Mouse (Mus musculus) ES-CJ7 (cell line): ENCODE data around the gene Hoxa5.
A peak's percentile ranks its signal among the peaks of the same experiment; 100 is the strongest.

Experiments
- DNase-seq: peaks from one replicate; pipeline ENCODE4 v3.0.0; 2011; ENCODE audit warnings: low read depth, low spot score

Hoxa5 gene

GRCm38 (mm10) chr6:52204050-52204752 is at the start of gene Hoxa5:
Gene Hoxa5, minus strand, starts transcription at chr6:52204587.
- DNase-seq: peak; percentile 96

- no peak for DNase-seq
Observed at GRCm38 (mm10) chr6:52253511-52254500, 49.4 kb upstream of the Hoxa5 start.

- DNase-seq: peak; percentile 64
Observed at GRCm38 (mm10) chr6:52252775-52253376, 48.5 kb upstream of the Hoxa5 start.

- DNase-seq: peak; percentile 41
Observed at GRCm38 (mm10) chr6:52252016-52252774, 47.8 kb upstream of the Hoxa5 start.

- peak; percentile 4 for DNase-seq
Observed at GRCm38 (mm10) chr6:52251177-52251879, 46.9 kb upstream of the Hoxa5 start.

GRCm38 (mm10) chr6:52249826-52250225 is 45.4 kb upstream of the Hoxa5 start:
- DNase-seq: peak; percentile 36

GRCm38 (mm10) chr6:52249415-52249738 is 45.0 kb upstream of the Hoxa5 start:
- DNase-seq: peak; percentile 67

- DNase-seq: peak; percentile 52
Observed at GRCm38 (mm10) chr6:52248638-52249414, 44.4 kb upstream of the Hoxa5 start.

GRCm38 (mm10) chr6:52247766-52248637 is 43.6 kb upstream of the Hoxa5 start:
- peak; percentile 59 for DNase-seq

GRCm38 (mm10) chr6:52246916-52247315 is 42.5 kb upstream of the Hoxa5 start:
- DNase-seq: peak; percentile 25

- DNase-seq: peak; percentile 64
Observed at GRCm38 (mm10) chr6:52246403-52246803, 42.0 kb upstream of the Hoxa5 start.

- DNase-seq: peak; percentile 69
Observed at GRCm38 (mm10) chr6:52245757-52246142, 41.4 kb upstream of the Hoxa5 start, which contains the start of gene Hoxa11. Gene Hoxa11, minus strand, starts transcription at chr6:52245810.

GRCm38 (mm10) chr6:52245040-52245756 is 40.8 kb upstream of the Hoxa5 start:
- no peak for DNase-seq

- peak; percentile 34 for DNase-seq
Observed at GRCm38 (mm10) chr6:52244471-52245039, 40.2 kb upstream of the Hoxa5 start.

- DNase-seq: peak; percentile 71
Observed at GRCm38 (mm10) chr6:52243681-52244121, 39.3 kb upstream of the Hoxa5 start.

GRCm38 (mm10) chr6:52242801-52243332 is 38.5 kb upstream of the Hoxa5 start:
- peak; percentile 73 for DNase-seq

- DNase-seq: no peak
Observed at GRCm38 (mm10) chr6:52241001-52241621, 36.7 kb upstream of the Hoxa5 start.
